Mouse (Mus musculus) bone marrow, adult 2 months (tissue): ENCODE data around the gene Cep152.

Experiments
- CTCF ChIP-seq: fragments of 200-500 bp; IDR thresholded peaks from 2 replicates; pipeline ENCODE4 v1.5.1; 2011; ENCODE audit warnings: low read length, control low read depth; ENCODE audit not compliant: control insufficient read depth, insufficient read depth
- POLR2A ChIP-seq: fragments of 200-500 bp; IDR thresholded peaks from 2 replicates; pipeline ENCODE4 v1.6.1; 2011; ENCODE audit warnings: low read depth, mild to moderate bottlenecking, control low read depth, low read length, borderline replicate concordance; ENCODE audit not compliant: control insufficient read depth

GRCm38 (mm10) chr2:125544986-125545385, 79.9 kb downstream of the Cep152 start:
- TF ChIP-seq CTCF: no peak
- no peak for TF ChIP-seq POLR2A
